Mouse (Mus musculus) limb, embryonic 12.5 days (tissue): ENCODE data around the gene Slitrk5. TPM values are rescaled to one million over a fixed set of nuclear protein-coding genes. Genes with fewer than 3 reads are reported as not detected.
"Not testable (repeated sequence)": the region's sequence is repeated elsewhere in the genome, so short reads cannot be mapped to it uniquely, and the experiment has no call there.

Experiments used
- ATAC-seq: fragments of 200-750 bp; cut with Nextera tagmentation; 2 replicates; pipeline ENCODE4 v1.8.0; 2017; ENCODE audit warnings: low read depth, moderate TSS enrichment; ENCODE audit not compliant: insufficient number of reproducible peaks, insufficient read depth, low FRiP score, low TSS enrichment
- H3K27ac ChIP-seq: fragments of 300-500 bp; sonication (generic); 2 replicates; pipeline ENCODE4 v1.5.1; 2016; ENCODE audit warnings: mild to moderate bottlenecking, moderate library complexity
- H3K27me3 ChIP-seq: fragments of 300-500 bp; sonication (generic); 2 replicates; pipeline ENCODE4 v1.6.1; 2016; ENCODE audit warnings: mild to moderate bottlenecking, moderate library complexity
- H3K36me3 ChIP-seq: fragments of 300-500 bp; sonication (generic); 2 replicates; pipeline ENCODE4 v1.6.1; 2016; ENCODE audit warnings: mild to moderate bottlenecking, moderate library complexity
- H3K4me1 ChIP-seq: fragments of 300-500 bp; sonication (generic); replicated peaks from 2 replicates; pipeline ENCODE4 v1.6.1; 2016
- H3K4me2 ChIP-seq: fragments of 300-500 bp; sonication (generic); 2 replicates; pipeline ENCODE4 v1.6.1; 2016; ENCODE audit warnings: mild to moderate bottlenecking, moderate library complexity
- H3K4me3 ChIP-seq: fragments of 300-500 bp; sonication (generic); replicated peaks from 2 replicates; pipeline ENCODE4 v1.5.1; 2016; ENCODE audit warnings: mild to moderate bottlenecking
- H3K9ac ChIP-seq: fragments of 300-500 bp; sonication (generic); replicated peaks from 2 replicates; pipeline ENCODE4 v1.6.1; 2016; ENCODE audit warnings: mild to moderate bottlenecking, moderate library complexity
- H3K9me3 ChIP-seq: fragments of 300-500 bp; sonication (generic); 2 replicates; pipeline ENCODE4 v1.6.1; 2016; ENCODE audit warnings: mild to moderate bottlenecking, moderate library complexity
- WGBS: fragments of 180-500 bp; shearing (Covaris S2); methylation state at CpG from one replicate; pipeline ENCODE4 v1.1.7; 2016; 5-methylcytosine and 5-hydroxymethylcytosine counted together
- polyA plus RNA-seq: library from polyadenylated mRNA; unstranded; fragments of >200 nt; fragmentation: Nextera tagmentation; extraction: Ambion mirVana; gene quantifications from 2 replicates; pipeline ENCODE4 v1.2.1, GENCODE M21; 2016

Slitrk5 gene
- polyA plus RNA-seq, 1 experiment from 2014 or later, result 9.3 TPM

GRCm38 (mm10) chr14:111690139-111690538 lies 15.2 kb downstream of the Slitrk5 start:
- H3K4me3 ChIP-seq, ATAC-seq, H3K27ac ChIP-seq, H3K9ac ChIP-seq, H3K36me3 ChIP-seq, H3K9me3 ChIP-seq, H3K4me1 ChIP-seq, H3K27me3 ChIP-seq, H3K4me2 ChIP-seq: not testable (repeated sequence)
- WGBS, result 82% methylated on average over 1 of the region's 1 CpGs

GRCm38 (mm10) chr14:111729833-111730232 lies 54.9 kb downstream of the Slitrk5 start:
- no peak overlapping the region for H3K4me3 ChIP-seq
- no peak overlapping the region for H3K9ac ChIP-seq
- H3K27ac ChIP-seq, result no peak overlapping the region
- no peaks in the 10 kb centered on the region for H3K4me1 ChIP-seq
- H3K27me3 ChIP-seq, result no peaks in the 10 kb centered on the region
- 77% methylated on average over 2 of the region's 2 CpGs for WGBS
- no peak overlapping the region for H3K4me2 ChIP-seq
- ATAC-seq, result no peak
- H3K36me3 ChIP-seq, result no peaks in the 10 kb centered on the region
- no peaks in the 10 kb centered on the region for H3K9me3 ChIP-seq
